Mouse (Mus musculus): ENCODE measurements around the gene Ccdc148. TPM values are rescaled to one million over a fixed set of nuclear protein-coding genes. Genes with fewer than 3 reads are reported as not detected.

Ccdc148 gene
- polyA plus RNA-seq, 1 experiment from 2014 or later, result 1.4 TPM

- H3K36me3 ChIP-seq (ENCODE audit: insufficient read depth, low read length), result no peaks in the 10 kb centered on the region
- H3K4me3 ChIP-seq (ENCODE audit: low read length), result no peak overlapping the region
- no peak overlapping the region for H3K9ac ChIP-seq (replicated peaks; ENCODE audit: low read length)
- no peaks in the 10 kb centered on the region for H3K4me1 ChIP-seq (ENCODE audit: insufficient read depth, low read length)
- H3K27ac ChIP-seq (ENCODE audit: low read length), result no peak overlapping the region
- H3K9me3 ChIP-seq (ENCODE audit: low read length), result no peaks in the 10 kb centered on the region
- ATAC-seq (ENCODE audit: low FRiP score, low TSS enrichment), result no peak
- H3K27me3 ChIP-seq (ENCODE audit: insufficient read depth, low read length), result no peaks in the 10 kb centered on the region
- WGBS, result 76% methylated on average over 1 of the region's 1 CpGs
- no peak overlapping the region for H3K4me2 ChIP-seq (replicated peaks; ENCODE audit: low read depth, low read length)
Observed at GRCm38 (mm10) chr2:58783526-58783925, 377.0 kb downstream of the Ccdc148 start.

- H3K9me3 ChIP-seq (ENCODE audit: low read length), result no peaks in the 10 kb centered on the region
- no peaks in the 10 kb centered on the region for H3K36me3 ChIP-seq (ENCODE audit: insufficient read depth, low read length)
- WGBS, result 82% methylated on average over 3 of the region's 3 CpGs
- no peak overlapping the region for H3K4me2 ChIP-seq (replicated peaks; ENCODE audit: low read depth, low read length)
- H3K4me1 ChIP-seq (ENCODE audit: insufficient read depth, low read length), result no peaks in the 10 kb centered on the region
- H3K9ac ChIP-seq (replicated peaks; ENCODE audit: low read length), result no peak overlapping the region
- H3K27me3 ChIP-seq (ENCODE audit: insufficient read depth, low read length), result no peaks in the 10 kb centered on the region
- ATAC-seq (ENCODE audit: low FRiP score, low TSS enrichment), result no peak
- H3K4me3 ChIP-seq (ENCODE audit: low read length), result no peak overlapping the region
- H3K27ac ChIP-seq (ENCODE audit: low read length), result no peak overlapping the region
Observed at GRCm38 (mm10) chr2:58778986-58779495, 381.4 kb downstream of the Ccdc148 start.

GRCm38 (mm10) chr2:58773833-58774232, 386.6 kb downstream of the Ccdc148 start:
- no peak for ATAC-seq (ENCODE audit: low FRiP score, low TSS enrichment)
- no peak overlapping the region for H3K4me3 ChIP-seq (ENCODE audit: low read length)
- no peak overlapping the region for H3K9ac ChIP-seq (replicated peaks; ENCODE audit: low read length)
- no peaks in the 10 kb centered on the region for H3K9me3 ChIP-seq (ENCODE audit: low read length)
- no peaks in the 10 kb centered on the region for H3K27me3 ChIP-seq (ENCODE audit: insufficient read depth, low read length)
- no peaks in the 10 kb centered on the region for H3K36me3 ChIP-seq (ENCODE audit: insufficient read depth, low read length)
- no peak overlapping the region for H3K27ac ChIP-seq (ENCODE audit: low read length)
- WGBS, result 84% methylated on average over 9 of the region's 9 CpGs
- H3K4me2 ChIP-seq (replicated peaks; ENCODE audit: low read depth, low read length), result no peak overlapping the region
- H3K4me1 ChIP-seq (ENCODE audit: insufficient read depth, low read length), result no peaks in the 10 kb centered on the region

Other genes starting within 250 kb of the Ccdc148 start
- 23.5 and 27.6 TPM in 2 replicates for gene Pkp4, start 167 bp upstream of the Ccdc148 start, polyA plus RNA-seq (2015; fragmentation: Nextera tagmentation; extraction: Ambion mirVana)

Measured in kidney, embryonic 16.5 days (tissue).